Mouse (Mus musculus) granulocyte monocyte progenitor cell, adult 5-6 weeks (primary cell): ENCODE data around the gene Gpbp1. TPM values are rescaled to one million over a fixed set of nuclear protein-coding genes. Genes with fewer than 3 reads are reported as not detected.

Experiments used
- total RNA-seq, 2 experiments: library from RNA; stranded (forward) in 1 of 2; stranded (reverse) in 1 of 2; fragments of 200-712, 200-1000 nt in 1 of 2; fragments of >200 nt in 1 of 2; fragmentation: Nextera tagmentation in 1 of 2; gene quantifications; 2 replicates each; pipeline ENCODE4 v1.2.3; 2014 to 2017

Gpbp1 gene
- total RNA-seq, 2 experiments from 2014 or later, result 87.0 to 140 TPM

Other genes starting within 250 kb of the Gpbp1 start
- gene Actbl2, start 235.1 kb downstream of the Gpbp1 start, total RNA-seq (2014; fragmentation: Nextera tagmentation), result not detected in 2 replicates
- gene Actbl2, start 235.1 kb downstream of the Gpbp1 start, total RNA-seq (2017), result not detected in 2 replicates
- gene Gm49496, start 59.8 kb upstream of the Gpbp1 start, total RNA-seq (2014; fragmentation: Nextera tagmentation), result not detected in 2 replicates
- not detected in 2 replicates for gene Gm49496, start 59.8 kb upstream of the Gpbp1 start, total RNA-seq (2017)
- not detected in 2 replicates for gene Gm10198, start 102.7 kb upstream of the Gpbp1 start, total RNA-seq (2014; fragmentation: Nextera tagmentation)
- not detected in 2 replicates for gene Gm10198, start 102.7 kb upstream of the Gpbp1 start, total RNA-seq (2017)
- 30.9 and 33.6 TPM in 2 replicates for gene Mier3, start 190.9 kb upstream of the Gpbp1 start, total RNA-seq (2014; fragmentation: Nextera tagmentation)
- 41.0 and 51.9 TPM in 2 replicates for gene Mier3, start 190.9 kb upstream of the Gpbp1 start, total RNA-seq (2017)